Mouse (Mus musculus): ENCODE results near the gene Mtg1. TPM values are rescaled to one million over a fixed set of nuclear protein-coding genes. Genes with fewer than 3 reads are reported as not detected.

Mtg1 gene
- polyA plus RNA-seq, 1 experiment from 2014 or later, result 36.5 TPM

GRCm38 (mm10) chr7:140104009-140104408 is 33.4 kb upstream of the Mtg1 start:
- ATAC-seq, result no peak
- Histone ChIP-seq H3K4me3 (replicated peaks; ENCODE audit: low read length) (no peak overlapping the region), H3K36me3 (ENCODE audit: control insufficient read depth, insufficient read depth) (peaks cover 7% of the 10 kb centered on the region), H3K27ac (ENCODE audit: low read length) (no peak overlapping the region), H3K4me2 (ENCODE audit: low read length) (no peak overlapping the region), H3K9ac (replicated peaks; ENCODE audit: low read depth, low read length) (no peak overlapping the region), H3K4me1 (replicated peaks; ENCODE audit: control insufficient read depth, insufficient read depth, low read length) (peaks cover 13% of the 10 kb centered on the region), H3K9me3 (ENCODE audit: control insufficient read depth, low read length) (no peaks in the 10 kb centered on the region), H3K27me3 (replicated peaks; ENCODE audit: control insufficient read depth, insufficient read depth, low read length) (no peaks in the 10 kb centered on the region)
- 80% methylated on average over 4 of the region's 4 CpGs for WGBS

GRCm38 (mm10) chr7:140111943-140112342 is 25.4 kb upstream of the Mtg1 start:
- no peaks in the 10 kb centered on the region for H3K9me3 ChIP-seq (ENCODE audit: control insufficient read depth, low read length)
- H3K27ac ChIP-seq (ENCODE audit: low read length), result no peak overlapping the region
- H3K9ac ChIP-seq (replicated peaks; ENCODE audit: low read depth, low read length), result no peak overlapping the region
- peaks cover 11% of the 10 kb centered on the region; the same call in 1 of the 2 replicates for H3K4me1 ChIP-seq (replicated peaks; ENCODE audit: control insufficient read depth, insufficient read depth, low read length)
- no peak overlapping the region for H3K4me2 ChIP-seq (ENCODE audit: low read length)
- no peak for ATAC-seq
- H3K27me3 ChIP-seq (replicated peaks; ENCODE audit: control insufficient read depth, insufficient read depth, low read length), result no peaks in the 10 kb centered on the region
- 45% methylated on average over 3 of the region's 3 CpGs for WGBS
- H3K4me3 ChIP-seq (replicated peaks; ENCODE audit: low read length), result no peak overlapping the region
- H3K36me3 ChIP-seq (ENCODE audit: control insufficient read depth, insufficient read depth), result peaks cover 12% of the 10 kb centered on the region

- peak within 1 kb of the TSS; percentile 70 for H3K27ac ChIP-seq (ENCODE audit: low read length)
- 1% methylated on average over 23 of the region's 23 CpGs for WGBS
- no peaks in the 10 kb centered on the region for H3K27me3 ChIP-seq (replicated peaks; ENCODE audit: control insufficient read depth, insufficient read depth, low read length)
- peaks cover 14% of the 10 kb centered on the region; the same call in 1 of the 2 replicates for H3K4me1 ChIP-seq (replicated peaks; ENCODE audit: control insufficient read depth, insufficient read depth, low read length)
- peak within 1 kb of the TSS; percentile 73 for H3K4me3 ChIP-seq (replicated peaks; ENCODE audit: low read length)
- ATAC-seq, result peak; percentile 76
- peak within 1 kb of the TSS; percentile 80 for H3K9ac ChIP-seq (replicated peaks; ENCODE audit: low read depth, low read length)
- peaks cover 4% of the 10 kb centered on the region for H3K36me3 ChIP-seq (ENCODE audit: control insufficient read depth, insufficient read depth)
- H3K9me3 ChIP-seq (ENCODE audit: control insufficient read depth, low read length), result no peaks in the 10 kb centered on the region
- H3K4me2 ChIP-seq (ENCODE audit: low read length), result peak within 1 kb of the TSS; percentile 66
These were observed 21.6 kb upstream of the Mtg1 start, which contains the start of gene Paox for GRCm38 (mm10) chr7:140115583-140116328. Gene Paox (plus strand): TSS chr7:140115799.

- H3K9ac ChIP-seq (replicated peaks; ENCODE audit: low read depth, low read length), result peak within 1 kb of the TSS; percentile 80
- ATAC-seq, result peak; percentile 96
- 3% methylated on average over 28 of the region's 28 CpGs for WGBS
These were observed 20.9 kb upstream of the Mtg1 start, which contains the start of gene Echs1 for GRCm38 (mm10) chr7:140116329-140117054. Gene Echs1 (minus strand): TSS chr7:140116476.

GRCm38 (mm10) chr7:140120484-140120883 is 16.9 kb upstream of the Mtg1 start:
- no peak overlapping the region for H3K4me3 ChIP-seq (replicated peaks; ENCODE audit: low read length)
- WGBS, result 92% methylated on average over 2 of the region's 2 CpGs
- peaks cover 11% of the 10 kb centered on the region for H3K4me1 ChIP-seq (replicated peaks; ENCODE audit: control insufficient read depth, insufficient read depth, low read length)
- no peaks in the 10 kb centered on the region for H3K9me3 ChIP-seq (ENCODE audit: control insufficient read depth, low read length)
- H3K9ac ChIP-seq (replicated peaks; ENCODE audit: low read depth, low read length), result no peak overlapping the region
- no peak for ATAC-seq
- H3K27me3 ChIP-seq (replicated peaks; ENCODE audit: control insufficient read depth, insufficient read depth, low read length), result no peaks in the 10 kb centered on the region
- H3K36me3 ChIP-seq (ENCODE audit: control insufficient read depth, insufficient read depth), result no peaks in the 10 kb centered on the region
- no peak overlapping the region for H3K27ac ChIP-seq (ENCODE audit: low read length)
- no peak overlapping the region for H3K4me2 ChIP-seq (ENCODE audit: low read length)

More at GRCm38 (mm10) chr7:140116329-140117054, 20.9 kb upstream of the Mtg1 start, which contains the start of gene Echs1:
- Histone ChIP-seq H3K4me2 (ENCODE audit: low read length) (peak within 1 kb of the TSS; percentile 66), H3K4me1 (replicated peaks; ENCODE audit: control insufficient read depth, insufficient read depth, low read length) (peaks cover 14% of the 10 kb centered on the region; the same call in 1 of the 2 replicates), H3K9me3 (ENCODE audit: control insufficient read depth, low read length) (no peaks in the 10 kb centered on the region), H3K27ac (ENCODE audit: low read length) (peak within 1 kb of the TSS; percentile 70), H3K36me3 (ENCODE audit: control insufficient read depth, insufficient read depth) (no peaks in the 10 kb centered on the region), H3K4me3 (replicated peaks; ENCODE audit: low read length) (peak within 1 kb of the TSS; percentile 73), H3K27me3 (replicated peaks; ENCODE audit: control insufficient read depth, insufficient read depth, low read length) (no peaks in the 10 kb centered on the region)

GRCm38 (mm10) chr7:140121338-140121910 is 15.9 kb upstream of the Mtg1 start:
- Histone ChIP-seq H3K4me1 (replicated peaks; ENCODE audit: control insufficient read depth, insufficient read depth, low read length) (peaks cover 12% of the 10 kb centered on the region), H3K9ac (replicated peaks; ENCODE audit: low read depth, low read length) (no peak overlapping the region), H3K9me3 (ENCODE audit: control insufficient read depth, low read length) (no peaks in the 10 kb centered on the region), H3K27ac (ENCODE audit: low read length) (no peak overlapping the region), H3K4me2 (ENCODE audit: low read length) (no peak overlapping the region), H3K4me3 (replicated peaks; ENCODE audit: low read length) (no peak overlapping the region), H3K36me3 (ENCODE audit: control insufficient read depth, insufficient read depth) (no peaks in the 10 kb centered on the region), H3K27me3 (replicated peaks; ENCODE audit: control insufficient read depth, insufficient read depth, low read length) (no peaks in the 10 kb centered on the region)
- WGBS, result 64% methylated on average over 12 of the region's 13 CpGs
- no peak for ATAC-seq

- Histone ChIP-seq H3K4me3 (replicated peaks; ENCODE audit: low read length) (no peak overlapping the region), H3K36me3 (ENCODE audit: control insufficient read depth, insufficient read depth) (no peaks in the 10 kb centered on the region), H3K9ac (replicated peaks; ENCODE audit: low read depth, low read length) (no peak overlapping the region), H3K4me2 (ENCODE audit: low read length) (no peak overlapping the region), H3K9me3 (ENCODE audit: control insufficient read depth, low read length) (no peaks in the 10 kb centered on the region), H3K4me1 (replicated peaks; ENCODE audit: control insufficient read depth, insufficient read depth, low read length) (peaks cover 6% of the 10 kb centered on the region), H3K27me3 (replicated peaks; ENCODE audit: control insufficient read depth, insufficient read depth, low read length) (no peaks in the 10 kb centered on the region), H3K27ac (ENCODE audit: low read length) (no peak overlapping the region)
- no peak for ATAC-seq
- WGBS, result 37% methylated on average over 4 of the region's 4 CpGs
These were observed 14.6 kb upstream of the Mtg1 start for GRCm38 (mm10) chr7:140122765-140123164.

GRCm38 (mm10) chr7:140124382-140124781 is 13.0 kb upstream of the Mtg1 start:
- Histone ChIP-seq H3K36me3 (ENCODE audit: control insufficient read depth, insufficient read depth) (no peaks in the 10 kb centered on the region), H3K27me3 (replicated peaks; ENCODE audit: control insufficient read depth, insufficient read depth, low read length) (no peaks in the 10 kb centered on the region), H3K9ac (replicated peaks; ENCODE audit: low read depth, low read length) (no peak overlapping the region), H3K4me1 (replicated peaks; ENCODE audit: control insufficient read depth, insufficient read depth, low read length) (peaks cover 6% of the 10 kb centered on the region), H3K27ac (ENCODE audit: low read length) (no peak overlapping the region), H3K9me3 (ENCODE audit: control insufficient read depth, low read length) (no peaks in the 10 kb centered on the region), H3K4me2 (ENCODE audit: low read length) (no peak overlapping the region), H3K4me3 (replicated peaks; ENCODE audit: low read length) (no peak overlapping the region)
- 97% methylated on average over 1 of the region's 1 CpGs for WGBS
- ATAC-seq, result no peak

Measured in forebrain, embryonic 16.5 days (tissue).